9 mouse cellular contexts compared by ENCODE assay signal in genomic region chr4:102986917-102987316, GRCm38 (mm10). TPM values are rescaled to one million over a fixed set of nuclear protein-coding genes. Genes with fewer than 3 reads are reported as not detected.
DNase-seq lines count a peak whose midpoint lies in the region; ATAC-seq and TF ChIP-seq lines count a peak whose summit lies in the region.
"Had no signal": no experiment of that assay in that cellular context is flagged by ENCODE, and none has a peak within 500 bp of the region (broad histone marks: within the 10 kb centered on the region; RNA-seq: fewer than 3 reads in every experiment).

No protein-coding gene starts in this region.

- H3K9me3 ChIP-seq in liver, embryonic 12.5 days (replicated peaks), result no peaks in the 10 kb centered on the region
- H3K9me3 ChIP-seq: embryonic facial prominence, embryonic 15.5 days had no signal

- no peak overlapping the region for H3K4me3 ChIP-seq in liver, adult 2 months (ENCODE audit: insufficient read depth, low read depth, low read length)
- H3K4me3 ChIP-seq in liver, embryonic 12.5 days, result no peak overlapping the region
- no peak overlapping the region for H3K4me3 ChIP-seq in cortical plate, adult 2 months (ENCODE audit: insufficient read depth, low read length)
- no peak overlapping the region for H3K4me3 ChIP-seq in small intestine, adult 2 months (ENCODE audit: low read depth, low read length)
- H3K4me3 ChIP-seq: embryonic facial prominence, embryonic 15.5 days had no signal

- H3K4me2 ChIP-seq in liver, embryonic 12.5 days, result no peak overlapping the region
- H3K4me2 ChIP-seq: embryonic facial prominence, embryonic 15.5 days had no signal

- no peaks in the 10 kb centered on the region for H3K36me3 ChIP-seq in liver, adult 2 months (ENCODE audit: control insufficient read depth, insufficient read depth, low read length)
- no peaks in the 10 kb centered on the region for H3K36me3 ChIP-seq in liver, embryonic 12.5 days
- no peaks in the 10 kb centered on the region for H3K36me3 ChIP-seq in small intestine, adult 2 months (ENCODE audit: control insufficient read depth, insufficient read depth, low read length)
- H3K36me3 ChIP-seq: embryonic facial prominence, embryonic 15.5 days had no signal

- H3K27me3 ChIP-seq in liver, adult 2 months (ENCODE audit: control insufficient read depth, insufficient read depth, low read length), result no peaks in the 10 kb centered on the region
- H3K27me3 ChIP-seq in liver, embryonic 12.5 days (replicated peaks), result no peaks in the 10 kb centered on the region; the same call in 1 of the 2 replicates
- no peaks in the 10 kb centered on the region for H3K27me3 ChIP-seq in small intestine, adult 2 months (ENCODE audit: control insufficient read depth, insufficient read depth, low read length)
- H3K27me3 ChIP-seq: embryonic facial prominence, embryonic 15.5 days had no signal

- DNase-seq in liver, adult 2 months (ENCODE audit: extremely low read depth, low read depth, low spot score), result peak; percentile 30
- peak; percentile 26 to 52 for DNase-seq in kidney, postnatal 4 days

- peak; percentile 44; the same call in 1 of the 2 replicates for TF ChIP-seq CTCF in liver, adult 2 months (IDR thresholded peaks at IDR 0.05; ENCODE audit: low read depth, low read length)
- TF ChIP-seq CTCF in cortical plate, adult 2 months (IDR thresholded peaks at IDR 0.05; ENCODE audit: extremely low read depth, insufficient read depth, low read length), result peak; percentile 79
- TF ChIP-seq CTCF in small intestine, adult 2 months (IDR thresholded peaks at IDR 0.05; ENCODE audit: extremely low read depth, insufficient read length, insufficient replicate concordance, low read depth, low read length), result peak; percentile 57; the same call in 1 of the 2 replicates

- no peak for TF ChIP-seq POLR2A in liver, adult 2 months (IDR thresholded peaks at IDR 0.05; ENCODE audit: extremely low read depth, insufficient read depth, low read length)
- TF ChIP-seq POLR2A in cortical plate, adult 2 months (IDR thresholded peaks at IDR 0.05; ENCODE audit: extremely low read depth, insufficient read depth, low read length), result no peak
- no peak for TF ChIP-seq POLR2A in small intestine, adult 2 months (IDR thresholded peaks at IDR 0.05; ENCODE audit: low read depth, low read length)

- ATAC-seq in liver, embryonic 12.5 days, result no peak
- ATAC-seq in activated CD4-positive, CD25-positive, alpha-beta regulatory T cell, adult 4 months, result peak; percentile 52
- peak; percentile 88 to 91; a peak in 3 of 4 replicates for ATAC-seq in hematopoietic stem cell, adult 5-6 weeks (replicated peaks in 1 of 2; ENCODE audit: insufficient read depth in 1 of 2, low FRiP score in 2 of 2, low TSS enrichment in 1 of 2, low read depth in 1 of 2, poor library complexity in 2 of 2, severe bottlenecking in 2 of 2)
- ATAC-seq in megakaryocyte progenitor cell, adult 5-6 weeks (replicated peaks; ENCODE audit: poor library complexity), result peak; percentile 98

- no peaks in the 10 kb centered on the region for H3K4me1 ChIP-seq in liver, adult 2 months (ENCODE audit: control insufficient read depth, insufficient read depth, low read length)
- H3K4me1 ChIP-seq in liver, embryonic 12.5 days, result no peaks in the 10 kb centered on the region
- no peaks in the 10 kb centered on the region for H3K4me1 ChIP-seq in cortical plate, adult 2 months (ENCODE audit: control insufficient read depth, insufficient read depth, low read length)
- H3K4me1 ChIP-seq in small intestine, adult 2 months (ENCODE audit: control insufficient read depth, insufficient read depth, insufficient read length, low read length), result no peaks in the 10 kb centered on the region
- H3K4me1 ChIP-seq: embryonic facial prominence, embryonic 15.5 days had no signal

- H3K9ac ChIP-seq in liver, adult 2 months (ENCODE audit: low read depth, low read length), result no peak overlapping the region
- no peak overlapping the region for H3K9ac ChIP-seq in liver, embryonic 12.5 days
- H3K9ac ChIP-seq: embryonic facial prominence, embryonic 15.5 days had no signal

- 6% methylated on average over 2 of the region's 2 CpGs for WGBS in liver, adult 2 months
- 5% methylated on average over 2 of the region's 2 CpGs for WGBS in liver, embryonic 12.5 days (ENCODE audit: insufficient replicate concordance)
- WGBS in small intestine, adult 2 months, result 3% methylated on average over 2 of the region's 2 CpGs

- H3K79me2 ChIP-seq in liver, adult 2 months (ENCODE audit: control insufficient read depth, insufficient read depth, low read length), result no peaks in the 10 kb centered on the region

- no peak overlapping the region for H3K27ac ChIP-seq in liver, adult 2 months (replicated peaks; ENCODE audit: insufficient read depth, low read depth, low read length)
- H3K27ac ChIP-seq in liver, embryonic 12.5 days, result no peak overlapping the region
- H3K27ac ChIP-seq in cortical plate, adult 2 months (ENCODE audit: insufficient read depth, low read length), result no peak overlapping the region
- H3K27ac ChIP-seq in small intestine, adult 2 months (ENCODE audit: insufficient read depth, low read depth, low read length), result no peak overlapping the region
- H3K27ac ChIP-seq: embryonic facial prominence, embryonic 15.5 days had no signal

RNA-seq across cellular contexts. Expression of gene Tctex1d1, which starts 8.5 kb away (rescaled TPM):
- total RNA-seq in liver, adult 2 months (2014; rRNA removed), result not detected in 2 replicates
- polyA plus RNA-seq in liver, adult 2 months (2012; rRNA removed), result not detected in 2 replicates
- 0.38 TPM in 1 of 2 replicates, not detected in the other for polyA plus RNA-seq in liver, embryonic 12.5 days (2016; fragmentation: Nextera tagmentation; extraction: Ambion mirVana)
- polyA plus RNA-seq in activated CD4-positive, CD25-positive, alpha-beta regulatory T cell, adult 4 months (2017; shearing (Covaris generic)), result under 1 TPM in 1 of 2 experiments, not detected in 1; 0.89 TPM
- polyA plus RNA-seq in cortical plate, adult 2 months (2012; rRNA removed), result 0.62 and 0.63 TPM in 2 replicates
- 2.9 TPM in 1 of 2 replicates, not detected in the other for total RNA-seq in hematopoietic stem cell, adult 5-6 weeks (2017)
- total RNA-seq in megakaryocyte progenitor cell, adult 5-6 weeks (2015), result 16.7 and 17.0 TPM in 2 replicates
- total RNA-seq in megakaryocyte progenitor cell, adult 5-6 weeks (2017), result 10.2 and 15.9 TPM in 2 replicates
- polyA plus RNA-seq in small intestine, adult 2 months (2012; rRNA removed), result not detected in 2 replicates

RNA-seq across cellular contexts. Expression of gene Insl5, which starts 39.7 kb away (rescaled TPM):
- not detected in 2 replicates for total RNA-seq in liver, adult 2 months (2014; rRNA removed)
- polyA plus RNA-seq in liver, adult 2 months (2012; rRNA removed), result not detected in 2 replicates
- polyA plus RNA-seq in liver, embryonic 12.5 days (2016; fragmentation: Nextera tagmentation; extraction: Ambion mirVana), result not detected in 2 replicates
- polyA plus RNA-seq in activated CD4-positive, CD25-positive, alpha-beta regulatory T cell, adult 4 months (2017; shearing (Covaris generic)), result not detected
- 5.2 and 7.8 TPM in 2 replicates for polyA plus RNA-seq in cortical plate, adult 2 months (2012; rRNA removed)
- not detected in 2 replicates for total RNA-seq in hematopoietic stem cell, adult 5-6 weeks (2017)
- total RNA-seq in megakaryocyte progenitor cell, adult 5-6 weeks (2015), result not detected in 2 replicates
- total RNA-seq in megakaryocyte progenitor cell, adult 5-6 weeks (2017), result not detected in 2 replicates
- not detected in 2 replicates for polyA plus RNA-seq in small intestine, adult 2 months (2012; rRNA removed)
- polyA plus RNA-seq: embryonic facial prominence, embryonic 15.5 days had no signal
